Mouse (Mus musculus): ENCODE data around the gene AB124611. TPM values are rescaled to one million over a fixed set of nuclear protein-coding genes. Genes with fewer than 3 reads are reported as not detected.
"Not testable (repeated sequence)": the region's sequence is repeated elsewhere in the genome, so short reads cannot be mapped to it uniquely, and the experiment has no call there.

AB124611 gene
- polyA plus RNA-seq, 1 experiment: 110 TPM

GRCm38 (mm10) chr9:21527100-21527801 is 1.3 kb downstream of the AB124611 start:
- no peak for TF ChIP-seq POLR2A (IDR thresholded peaks at IDR 0.05; ENCODE audit: borderline replicate concordance, control insufficient read depth, low read depth, low read length)
- no peak for TF ChIP-seq CTCF (IDR thresholded peaks at IDR 0.05; ENCODE audit: control insufficient read depth, insufficient read depth, low read length)
- Histone ChIP-seq H3K4me3 (replicated peaks; ENCODE audit: control insufficient read depth, low read depth, low read length) (peak overlapping the region; percentile 37), H3K4me1 (ENCODE audit: control insufficient read depth, insufficient read depth, low read length) (peaks cover 1% of the 10 kb centered on the region; the same call in 1 of the 2 replicates), H3K27ac (ENCODE audit: control insufficient read depth, insufficient read depth, low read depth, low read length, poor library complexity) (peak overlapping the region; percentile 61)
- WGBS: 76% methylated on average over 2 of the region's 2 CpGs

GRCm38 (mm10) chr9:21527917-21528324 is 1.9 kb downstream of the AB124611 start:
- H3K4me3 ChIP-seq (replicated peaks; ENCODE audit: control insufficient read depth, low read depth, low read length): peak overlapping the region; percentile 37
- H3K4me1 ChIP-seq (ENCODE audit: control insufficient read depth, insufficient read depth, low read length): peaks cover 1% of the 10 kb centered on the region; the same call in 1 of the 2 replicates
- peak overlapping the region; percentile 61 for H3K27ac ChIP-seq (ENCODE audit: control insufficient read depth, insufficient read depth, low read depth, low read length, poor library complexity)
- TF ChIP-seq POLR2A (IDR thresholded peaks at IDR 0.05; ENCODE audit: borderline replicate concordance, control insufficient read depth, low read depth, low read length) (no peak), CTCF (IDR thresholded peaks at IDR 0.05; ENCODE audit: control insufficient read depth, insufficient read depth, low read length) (no peak)
- 4% methylated on average over 1 of the region's 1 CpGs for WGBS

GRCm38 (mm10) chr9:21536501-21536900 is 10.5 kb downstream of the AB124611 start:
- TF ChIP-seq POLR2A (IDR thresholded peaks at IDR 0.05; ENCODE audit: borderline replicate concordance, control insufficient read depth, low read depth, low read length): no peak
- no peak for TF ChIP-seq CTCF (IDR thresholded peaks at IDR 0.05; ENCODE audit: control insufficient read depth, insufficient read depth, low read length)
- 70% methylated on average over 14 of the region's 14 CpGs for WGBS
- Histone ChIP-seq H3K4me3 (replicated peaks; ENCODE audit: control insufficient read depth, low read depth, low read length) (no peak overlapping the region), H3K4me1 (ENCODE audit: control insufficient read depth, insufficient read depth, low read length) (no peaks in the 10 kb centered on the region), H3K27ac (ENCODE audit: control insufficient read depth, insufficient read depth, low read depth, low read length, poor library complexity) (no peak overlapping the region)

- Histone ChIP-seq H3K27ac (ENCODE audit: control insufficient read depth, insufficient read depth, low read depth, low read length, poor library complexity) (no peak overlapping the region), H3K4me1 (ENCODE audit: control insufficient read depth, insufficient read depth, low read length) (no peaks in the 10 kb centered on the region), H3K4me3 (replicated peaks; ENCODE audit: control insufficient read depth, low read depth, low read length) (no peak overlapping the region)
- TF ChIP-seq CTCF (IDR thresholded peaks at IDR 0.05; ENCODE audit: control insufficient read depth, insufficient read depth, low read length): no peak
- TF ChIP-seq POLR2A (IDR thresholded peaks at IDR 0.05; ENCODE audit: borderline replicate concordance, control insufficient read depth, low read depth, low read length): no peak
- WGBS: 69% methylated on average over 4 of the region's 4 CpGs
Observed at GRCm38 (mm10) chr9:21537009-21537408, 11.0 kb downstream of the AB124611 start.

- 53% methylated on average over 7 of the region's 7 CpGs for WGBS
- H3K4me1 ChIP-seq (ENCODE audit: control insufficient read depth, insufficient read depth, low read length): no peaks in the 10 kb centered on the region
- TF ChIP-seq POLR2A (IDR thresholded peaks at IDR 0.05; ENCODE audit: borderline replicate concordance, control insufficient read depth, low read depth, low read length) (no peak), CTCF (IDR thresholded peaks at IDR 0.05; ENCODE audit: control insufficient read depth, insufficient read depth, low read length) (no peak)
Observed at GRCm38 (mm10) chr9:21539981-21540753, 14.2 kb downstream of the AB124611 start.

GRCm38 (mm10) chr9:21542001-21542400 is 16.0 kb downstream of the AB124611 start:
- not testable (repeated sequence) for H3K4me1 ChIP-seq (ENCODE audit: control insufficient read depth, insufficient read depth, low read length); H3K27ac ChIP-seq (ENCODE audit: control insufficient read depth, insufficient read depth, low read depth, low read length, poor library complexity); H3K4me3 ChIP-seq (replicated peaks; ENCODE audit: control insufficient read depth, low read depth, low read length)
- WGBS: 88% methylated on average over 2 of the region's 2 CpGs

More at GRCm38 (mm10) chr9:21539981-21540753, 14.2 kb downstream of the AB124611 start:
- Histone ChIP-seq H3K4me3 (replicated peaks; ENCODE audit: control insufficient read depth, low read depth, low read length) (no peak overlapping the region), H3K27ac (ENCODE audit: control insufficient read depth, insufficient read depth, low read depth, low read length, poor library complexity) (no peak overlapping the region)

- Histone ChIP-seq H3K4me3 (replicated peaks; ENCODE audit: control insufficient read depth, low read depth, low read length) (peak overlapping the region; percentile 96), H3K4me1 (ENCODE audit: control insufficient read depth, insufficient read depth, low read length) (no peaks in the 10 kb centered on the region), H3K27ac (ENCODE audit: control insufficient read depth, insufficient read depth, low read depth, low read length, poor library complexity) (no peak overlapping the region; the same call in 1 of the 2 replicates)
- TF ChIP-seq POLR2A (IDR thresholded peaks at IDR 0.05; ENCODE audit: borderline replicate concordance, control insufficient read depth, low read depth, low read length): no peak
- TF ChIP-seq CTCF (IDR thresholded peaks at IDR 0.05; ENCODE audit: control insufficient read depth, insufficient read depth, low read length): no peak
- WGBS: 24% methylated on average over 9 of the region's 9 CpGs
Observed at GRCm38 (mm10) chr9:21545351-21545915, 19.5 kb downstream of the AB124611 start.
